Mouse (Mus musculus) central nervous system, embryonic 18 days (tissue): ENCODE measurements around the gene Acot3. TPM values are rescaled to one million over a fixed set of nuclear protein-coding genes. Genes with fewer than 3 reads are reported as not detected.

Source experiments
- polyA plus RNA-seq: library from polyadenylated mRNA; depleted of rRNA; stranded (reverse); fragments of >200 nt; gene quantifications from 2 replicates; pipeline ENCODE4 v1.2.3, GENCODE M21; 2012; rRNA removed

Gene Acot3
- polyA plus RNA-seq, result 0.58 and 0.71 TPM in 2 replicates

DNA sequence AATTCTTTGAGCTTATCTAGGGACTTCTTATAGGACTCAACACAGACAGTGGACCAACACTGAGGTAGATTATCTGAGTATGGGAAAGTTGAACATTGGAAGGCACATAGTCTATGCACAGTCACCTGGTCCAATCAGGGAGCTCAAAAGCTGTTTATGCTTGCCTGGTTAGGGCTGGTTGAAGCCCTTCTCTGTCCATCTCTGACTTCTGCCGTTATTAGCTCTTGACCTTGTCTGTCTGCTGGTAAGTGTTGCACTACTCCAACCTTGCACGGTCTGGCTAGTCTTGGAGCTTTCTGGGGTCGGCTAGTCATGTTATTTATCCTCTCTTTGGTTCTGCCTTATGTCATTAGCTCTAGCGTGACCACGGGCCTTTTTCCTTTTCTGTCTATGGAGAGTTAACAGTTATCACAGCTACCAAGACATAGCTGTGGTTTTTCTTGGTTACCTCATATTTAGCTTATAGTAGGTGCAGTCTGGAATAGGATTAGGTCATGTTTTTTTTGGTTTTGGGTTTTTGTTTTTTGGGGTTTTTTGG lies at the start of gene Acot3:
TSS of gene Acot3 (plus strand) at position 208 of the 538 bp plus-strand sequence.

DNA sequence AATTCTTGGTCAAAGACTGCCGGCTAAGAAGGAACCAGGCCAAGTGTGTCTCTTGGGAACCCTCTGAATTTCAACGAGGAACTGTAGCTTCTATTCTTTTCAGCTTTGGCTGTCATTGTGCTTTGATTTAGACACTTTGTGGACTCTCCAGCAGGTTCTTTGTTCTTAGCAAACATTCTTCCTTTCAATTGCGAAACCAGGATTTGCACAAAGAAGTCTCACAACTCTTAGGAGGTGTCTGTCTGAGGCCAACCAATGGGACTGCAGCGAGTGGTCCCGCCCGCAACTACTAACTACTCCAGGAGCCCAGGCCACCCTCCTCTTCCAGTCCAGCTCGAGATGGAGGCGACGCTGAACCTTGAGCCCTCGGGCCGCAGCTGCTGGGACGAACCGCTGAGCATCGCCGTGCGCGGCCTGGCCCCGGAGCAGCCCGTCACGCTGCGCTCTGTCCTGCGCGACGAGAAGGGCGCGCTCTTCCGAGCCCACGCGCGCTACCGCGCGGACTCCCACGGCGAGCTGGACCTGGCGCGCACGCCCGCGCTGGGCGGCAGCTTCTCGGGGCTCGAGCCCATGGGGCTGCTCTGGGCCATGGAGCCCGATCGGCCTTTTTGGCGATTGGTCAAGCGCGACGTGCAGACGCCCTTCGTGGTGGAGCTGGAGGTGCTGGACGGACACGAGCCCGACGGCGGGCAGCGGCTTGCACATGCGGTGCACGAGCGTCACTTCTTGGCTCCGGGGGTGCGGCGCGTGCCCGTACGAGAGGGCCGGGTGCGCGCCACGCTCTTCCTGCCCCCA lies 42.6 kb upstream of the Acot3 start, which contains the start of gene Acot1:
TSS of gene Acot1 (plus strand) at position 320 of the 795 bp plus-strand sequence.

DNA sequence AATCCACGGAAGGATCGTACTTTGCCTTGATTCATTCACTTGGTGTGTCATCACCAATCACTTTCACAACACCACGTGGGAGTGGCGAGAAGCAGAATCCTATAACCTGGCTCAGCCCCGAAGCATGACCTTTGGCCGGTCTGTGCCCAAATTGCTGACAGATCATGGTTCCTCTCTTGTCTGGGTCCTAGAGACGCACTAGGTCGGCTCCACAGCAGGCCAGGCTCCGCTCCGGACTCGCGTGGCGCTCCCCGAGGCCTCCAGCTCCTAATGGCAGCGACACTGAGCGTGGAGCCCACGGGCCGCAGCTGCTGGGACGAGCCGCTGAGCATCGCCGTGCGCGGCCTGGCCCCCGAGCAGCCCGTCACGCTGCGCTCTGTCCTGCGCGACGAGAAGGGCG lies 13.7 kb upstream of the Acot3 start, which contains the start of gene Acot4:
TSS of gene Acot4 (plus strand) at position 139 of the 400 bp plus-strand sequence.

DNA sequence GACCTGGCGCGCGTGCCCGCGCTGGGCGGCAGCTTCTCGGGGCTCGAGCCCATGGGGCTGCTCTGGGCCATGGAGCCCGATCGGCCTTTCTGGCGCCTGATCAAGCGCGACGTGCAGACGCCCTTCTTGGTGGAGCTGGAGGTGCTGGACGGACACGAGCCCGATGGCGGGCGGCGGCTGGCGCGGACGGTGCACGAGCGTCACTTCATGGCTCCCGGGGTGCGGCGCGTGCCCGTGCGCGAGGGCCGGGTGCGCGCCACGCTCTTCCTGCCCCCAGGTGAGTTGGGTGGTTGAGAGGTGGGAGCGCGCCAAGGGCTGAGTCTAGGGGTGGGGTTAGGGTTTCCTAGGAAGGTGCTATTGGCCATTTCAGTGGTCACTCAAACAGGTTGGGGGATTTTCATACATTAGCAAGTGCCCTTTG lies 13.2 kb upstream of the Acot3 start, which contains the start of gene Gm49366:
TSS of gene Gm49366 (plus strand) at position 245 of the 421 bp plus-strand sequence.

DNA sequence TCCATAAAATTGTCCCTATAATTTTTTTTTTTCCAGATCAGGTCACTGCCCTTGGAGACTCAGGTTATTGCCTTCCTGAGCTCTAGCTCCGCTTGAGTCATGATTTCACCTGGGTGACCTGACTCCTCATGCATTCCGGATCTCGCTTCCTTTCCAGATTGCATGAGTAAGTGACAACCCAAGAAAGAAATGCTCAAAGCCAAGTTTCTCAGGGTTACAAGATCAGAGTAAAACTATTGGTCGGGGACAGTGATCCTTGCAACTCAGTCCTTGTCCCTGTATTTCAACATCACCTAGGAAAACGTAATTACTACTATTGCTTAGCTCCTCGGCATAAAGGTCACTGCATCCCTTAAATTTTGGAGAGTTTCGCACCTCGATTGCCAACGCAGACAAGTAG lies 17.0 kb downstream of the Acot3 start, which contains the start of gene Acot5:
TSS of gene Acot5 (plus strand) at position 340 of the 400 bp plus-strand sequence.

DNA sequence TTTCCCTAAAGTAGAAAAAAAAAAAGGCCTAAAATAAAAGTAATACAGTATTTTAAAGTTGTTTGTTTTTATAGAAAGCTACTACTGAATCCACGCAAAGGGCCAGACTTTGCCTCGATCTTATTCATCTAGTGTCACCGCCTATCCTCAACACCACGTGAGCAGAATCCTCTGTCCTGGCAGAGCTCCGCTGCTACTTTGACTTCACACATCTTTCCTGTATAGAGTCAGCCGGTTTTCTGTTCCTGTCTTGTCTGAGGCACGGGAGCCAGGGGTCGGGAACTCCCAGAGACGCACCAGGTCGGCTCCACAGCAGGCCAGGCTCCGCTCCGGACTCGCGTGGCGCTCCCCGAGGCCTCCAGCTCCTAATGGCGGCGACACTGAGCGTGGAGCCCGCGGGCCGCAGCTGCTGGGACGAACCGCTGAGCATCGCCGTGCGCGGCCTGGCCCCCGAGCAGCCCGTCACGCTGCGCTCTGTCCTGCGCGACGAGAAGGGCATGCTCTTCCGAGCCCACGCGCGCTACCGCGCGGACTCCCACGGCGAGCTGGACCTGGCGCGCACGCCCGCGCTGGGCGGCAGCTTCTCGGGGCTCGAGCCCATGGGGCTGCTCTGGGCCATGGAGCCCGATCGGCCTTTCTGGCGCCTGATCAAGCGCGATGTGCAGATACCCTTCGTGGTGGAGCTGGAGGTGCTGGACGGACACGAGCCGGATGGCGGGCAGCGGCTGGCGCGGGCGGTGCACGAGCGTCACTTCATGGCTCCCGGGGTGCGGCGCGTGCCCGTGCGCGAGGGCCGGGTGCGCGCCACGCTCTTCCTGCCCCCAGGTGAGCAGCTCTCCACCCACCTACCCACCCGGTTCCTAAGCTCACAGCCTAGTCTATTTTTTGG lies 48.9 kb downstream of the Acot3 start, which contains the start of gene Acot6:
TSS of gene Acot6 (plus strand) at position 51 of the 889 bp plus-strand sequence.

Other genes starting within 250 kb of the Acot3 start
- 23.4 and 24.8 TPM in 2 replicates for gene Numb, start 130.2 kb upstream of the Acot3 start, polyA plus RNA-seq
- gene Riox1, start 101.5 kb upstream of the Acot3 start, polyA plus RNA-seq, result 12.7 and 14.2 TPM in 2 replicates
- 0.03 TPM in 1 of 2 replicates, not detected in the other for gene Heatr4, start 67.3 kb upstream of the Acot3 start, polyA plus RNA-seq
- 4.2 and 4.4 TPM in 2 replicates for gene Acot2, start 64.3 kb upstream of the Acot3 start, polyA plus RNA-seq
- 51.7 and 59.0 TPM in 2 replicates for gene Acot1, start 42.7 kb upstream of the Acot3 start, polyA plus RNA-seq
- gene Acot4, start 13.8 kb upstream of the Acot3 start, polyA plus RNA-seq, result 0.70 and 0.72 TPM in 2 replicates
- not detected in 2 replicates for gene Gm49366, start 13.2 kb upstream of the Acot3 start, polyA plus RNA-seq
- 0.41 and 0.44 TPM in 2 replicates for gene Acot5, start 17.2 kb downstream of the Acot3 start, polyA plus RNA-seq
- gene Acot6, start 48.5 kb downstream of the Acot3 start, polyA plus RNA-seq, result 3.6 and 4.2 TPM in 2 replicates
- gene Dnal1, start 62.2 kb downstream of the Acot3 start, polyA plus RNA-seq, result 20.1 and 23.3 TPM in 2 replicates
- gene Pnma1, start 96.3 kb downstream of the Acot3 start, polyA plus RNA-seq, result 6.6 and 7.2 TPM in 2 replicates
- 5.2 and 5.3 TPM in 2 replicates for gene Elmsan1, start 166.7 kb downstream of the Acot3 start, polyA plus RNA-seq
- 11.2 and 12.2 TPM in 2 replicates for gene Ptgr2, start 233.1 kb downstream of the Acot3 start, polyA plus RNA-seq